Mouse (Mus musculus): ENCODE measurements at regions not wholly inside any gene's neighbourhood (a gene's known extent, or its start where the extent isn't known, plus 50 kb on each side); places are given as distances from the start of the nearest gene placed in this dataset.

DNA sequence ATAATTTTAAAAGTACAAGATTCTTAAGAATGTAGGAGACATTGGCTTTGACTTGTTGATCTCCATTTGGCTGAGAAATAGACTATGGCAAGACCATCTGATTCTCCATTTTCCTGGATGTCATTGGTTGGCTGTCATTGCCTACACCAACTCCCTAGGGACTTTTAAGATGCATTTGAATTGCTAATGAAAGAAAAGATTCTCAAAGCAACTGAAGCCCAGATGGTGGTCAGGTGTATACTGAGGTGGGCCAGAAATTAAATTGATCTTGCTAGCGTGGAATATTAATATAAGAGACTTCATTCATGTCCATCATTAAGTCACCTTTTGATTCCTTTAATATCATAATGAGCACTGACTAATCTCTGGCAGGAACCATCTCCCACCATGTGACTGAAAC lies 686.1 kb upstream of the Ptchd4 start:
- no peak for DNase-seq (ENCODE audit: low spot score in 2 of 2)

DNA sequence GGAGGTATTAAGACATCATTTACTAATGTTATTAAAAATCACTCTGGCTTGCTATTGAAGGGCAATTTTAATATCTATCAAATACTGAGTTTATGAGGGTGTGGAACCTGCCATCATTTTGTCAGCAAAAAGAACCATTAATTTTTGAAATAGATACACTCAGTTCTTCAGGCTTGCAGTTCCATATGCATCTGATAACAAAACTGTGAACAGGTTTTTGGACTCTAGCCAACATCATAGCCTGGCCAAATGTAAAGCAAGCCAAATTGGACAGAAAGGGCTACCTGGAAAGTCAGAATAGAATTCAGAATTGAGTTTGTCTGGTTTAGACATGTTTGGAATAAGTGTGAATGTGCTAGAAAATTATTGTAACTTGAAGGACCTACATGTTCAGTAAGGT lies 688.2 kb upstream of the Ptchd4 start:
- peak; percentile 12 to 63 for DNase-seq (ENCODE audit: low spot score in 2 of 2)

DNA sequence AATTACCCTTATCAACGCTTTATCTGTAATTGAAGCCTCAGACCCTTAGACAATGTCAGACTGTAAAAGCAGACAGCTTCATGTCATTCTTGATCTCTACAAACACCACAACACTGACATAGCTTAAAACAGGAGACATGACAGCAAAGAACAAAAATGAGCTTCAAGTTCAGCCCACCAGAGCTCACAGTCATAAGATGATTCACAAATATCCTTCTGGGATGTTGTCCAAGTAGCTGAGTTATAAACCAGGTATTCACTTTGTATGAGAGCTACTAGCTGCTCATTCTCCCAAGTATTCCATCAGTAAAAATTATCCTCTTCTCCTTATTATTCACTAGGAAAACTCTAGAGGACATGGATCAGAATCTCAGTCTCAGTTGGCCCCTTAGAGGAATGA lies 659.6 kb upstream of the Cenpq start:
- DNase-seq (ENCODE audit: low spot score in 2 of 2) = no peak
